Mouse (Mus musculus) neutrophil, adult 5-6 weeks (primary cell): Measurements from ENCODE around the gene Eef1akmt2. TPM values are rescaled to one million over a fixed set of nuclear protein-coding genes. Genes with fewer than 3 reads are reported as not detected.
A peak's percentile ranks its signal among the peaks of the same experiment; 100 is the strongest.

Experiments used
- ATAC-seq: fragments of 151-379, 151-347 bp; 2 replicates; pipeline ENCODE4 v1.8.0; 2017; ENCODE audit warnings: mild to moderate bottlenecking, moderate TSS enrichment; ENCODE audit not compliant: insufficient number of reproducible peaks, poor library complexity, low FRiP score, severe bottlenecking; ENCODE audit errors: extremely low read depth
- total RNA-seq: library from RNA; stranded (forward); fragments of 200-1000 nt; gene quantifications from 2 replicates; pipeline ENCODE4 v1.2.3, GENCODE M21; 2017

Gene Eef1akmt2
- total RNA-seq, 1 experiment from 2014 or later = 35.0 TPM

- ATAC-seq = no peak
Measured at GRCm38 (mm10) chr7:132814089-132814450, 38.4 kb downstream of the Eef1akmt2 start.

- ATAC-seq = peak; percentile 35
Measured at GRCm38 (mm10) chr7:132813416-132814088, 38.9 kb downstream of the Eef1akmt2 start, which contains the start of gene Fam53b. Gene Fam53b, minus strand, starts transcription at chr7:132813886.

- peak; percentile 38 for ATAC-seq
Measured at GRCm38 (mm10) chr7:132812619-132813415, 39.7 kb downstream of the Eef1akmt2 start.

GRCm38 (mm10) chr7:132811716-132812618, 40.5 kb downstream of the Eef1akmt2 start:
- ATAC-seq = no peak

GRCm38 (mm10) chr7:132810879-132811278, 41.6 kb downstream of the Eef1akmt2 start:
- ATAC-seq = peak; percentile 67

- ATAC-seq = no peak
Measured at GRCm38 (mm10) chr7:132810368-132810767, 42.1 kb downstream of the Eef1akmt2 start.

GRCm38 (mm10) chr7:132809721-132810120, 42.8 kb downstream of the Eef1akmt2 start:
- no peak for ATAC-seq

- no peak for ATAC-seq
Measured at GRCm38 (mm10) chr7:132808841-132809682, 43.4 kb downstream of the Eef1akmt2 start.

GRCm38 (mm10) chr7:132808051-132808796, 44.2 kb downstream of the Eef1akmt2 start:
- ATAC-seq = no peak

GRCm38 (mm10) chr7:132806926-132807857, 45.3 kb downstream of the Eef1akmt2 start:
- ATAC-seq = no peak

GRCm38 (mm10) chr7:132806286-132806685, 46.2 kb downstream of the Eef1akmt2 start:
- ATAC-seq = no peak

- no peak for ATAC-seq
Measured at GRCm38 (mm10) chr7:132804951-132805350, 47.5 kb downstream of the Eef1akmt2 start.

GRCm38 (mm10) chr7:132804461-132804860, 48.0 kb downstream of the Eef1akmt2 start:
- no peak for ATAC-seq

- ATAC-seq = peak; percentile 64
Measured at GRCm38 (mm10) chr7:132803962-132804361, 48.5 kb downstream of the Eef1akmt2 start.

- no peak for ATAC-seq
Measured at GRCm38 (mm10) chr7:132803336-132803735, 49.1 kb downstream of the Eef1akmt2 start.

- ATAC-seq = no peak
Measured at GRCm38 (mm10) chr7:132802691-132803090, 49.8 kb downstream of the Eef1akmt2 start.

GRCm38 (mm10) chr7:132802066-132802465, 50.4 kb downstream of the Eef1akmt2 start:
- ATAC-seq = no peak
